Mouse (Mus musculus) erythroblast, embryonic 14.5 days (primary cell): ENCODE measurements around the gene Rbpjl.

Experiments
- GATA1 ChIP-seq: IDR thresholded peaks from 2 replicates; pipeline ENCODE4 v1.6.1; 2012; ENCODE audit warnings: low read length, inconsistent platforms, mixed read lengths
- TAL1 ChIP-seq: IDR thresholded peaks from 3 replicates; pipeline ENCODE4 v1.6.1; 2012; ENCODE audit warnings: low read length, inconsistent platforms, mixed read lengths

DNA sequence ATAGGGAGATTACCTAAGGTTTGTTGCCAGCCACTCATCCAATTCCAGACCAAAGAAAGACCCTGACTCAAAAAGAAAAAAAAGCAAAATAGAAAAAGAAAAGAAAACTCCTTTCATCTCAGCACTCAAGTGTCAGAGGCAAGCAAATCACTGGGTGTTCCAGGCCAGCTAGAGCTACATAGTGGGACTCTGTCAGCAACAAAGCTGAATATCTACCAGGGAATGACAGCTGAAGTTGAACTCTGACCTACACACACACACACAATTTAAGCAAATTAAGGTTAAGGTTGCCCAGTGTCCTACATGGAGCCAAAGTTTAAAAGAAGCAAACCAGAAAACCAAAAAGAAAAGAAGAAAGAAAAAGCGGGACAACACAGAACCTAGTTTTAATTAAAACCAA lies 45.2 kb downstream of the Rbpjl start:
- no peak for TF ChIP-seq GATA1
- TF ChIP-seq TAL1: no peak
